Mouse (Mus musculus) ZHBTc4 (cell line): Measurements from ENCODE around the gene Spg21.
A peak's percentile ranks its signal among the peaks of the same experiment; 100 is the strongest.

ENCODE experiments used
- DNase-seq: peaks from one replicate; pipeline ENCODE4 v3.0.0-alpha.2; 2011; ENCODE audit warnings: low read depth, low spot score

Gene Spg21

DNA sequence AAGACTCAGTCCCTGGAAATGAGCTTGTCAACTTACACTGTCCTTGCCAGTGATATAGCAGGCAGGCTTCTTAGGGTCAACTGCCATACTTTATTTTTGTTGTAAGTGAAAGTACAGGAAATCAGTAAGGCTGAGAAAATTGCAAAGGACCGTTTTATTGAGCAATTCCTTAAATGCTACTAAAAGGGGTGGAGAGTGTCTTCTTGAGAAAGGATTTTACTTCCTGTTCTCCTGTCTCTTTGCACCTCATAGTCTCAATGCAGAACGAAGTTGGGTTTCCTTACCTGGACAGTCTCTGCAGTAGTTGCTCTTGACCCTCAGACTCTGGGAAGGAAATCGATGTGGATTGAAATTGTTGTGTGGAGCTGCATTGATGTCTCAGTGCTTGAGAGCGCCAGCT, 12.0 kb downstream of the Spg21 start:
- no peak for DNase-seq

DNA sequence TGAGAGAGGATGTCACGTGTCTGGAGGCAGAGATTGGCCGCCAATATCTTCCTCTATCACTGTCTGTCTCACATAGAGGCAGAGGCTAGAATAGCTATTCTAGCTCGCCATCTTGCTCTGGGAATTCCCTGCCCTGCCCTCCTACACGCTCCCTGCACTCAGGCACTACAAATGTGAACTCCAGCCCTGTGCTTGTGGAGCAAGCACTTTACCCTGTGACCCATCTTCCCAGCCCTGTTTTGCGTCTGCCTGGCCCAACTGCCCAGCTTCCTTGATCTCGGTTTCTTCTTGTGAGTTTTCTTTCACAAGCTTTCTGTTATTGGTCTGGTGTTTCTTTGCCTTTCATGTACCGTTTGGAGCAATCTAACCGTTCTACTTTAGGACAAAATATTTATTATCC, 18.4 kb downstream of the Spg21 start:
- DNase-seq, result no peak

DNA sequence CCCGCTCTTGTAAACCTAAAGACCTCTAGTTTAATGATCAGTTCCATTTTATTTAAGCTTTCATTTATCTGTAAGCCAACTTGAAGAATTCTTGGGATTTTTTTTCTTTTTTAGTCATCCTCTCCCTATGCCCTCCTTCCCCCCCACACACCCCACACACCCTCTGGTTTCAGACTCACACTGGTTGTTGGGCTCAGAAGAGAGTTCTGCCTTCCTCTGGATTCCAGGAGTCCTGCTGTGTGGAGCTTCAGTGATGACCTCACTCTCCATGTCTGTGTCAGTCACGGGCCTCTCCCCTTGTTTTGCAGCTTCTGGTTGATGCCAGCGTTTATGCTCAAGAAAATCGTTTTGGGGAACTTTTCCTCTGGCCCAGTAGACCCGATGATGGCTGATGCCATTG, 19.3 kb downstream of the Spg21 start:
- no peak for DNase-seq

DNA sequence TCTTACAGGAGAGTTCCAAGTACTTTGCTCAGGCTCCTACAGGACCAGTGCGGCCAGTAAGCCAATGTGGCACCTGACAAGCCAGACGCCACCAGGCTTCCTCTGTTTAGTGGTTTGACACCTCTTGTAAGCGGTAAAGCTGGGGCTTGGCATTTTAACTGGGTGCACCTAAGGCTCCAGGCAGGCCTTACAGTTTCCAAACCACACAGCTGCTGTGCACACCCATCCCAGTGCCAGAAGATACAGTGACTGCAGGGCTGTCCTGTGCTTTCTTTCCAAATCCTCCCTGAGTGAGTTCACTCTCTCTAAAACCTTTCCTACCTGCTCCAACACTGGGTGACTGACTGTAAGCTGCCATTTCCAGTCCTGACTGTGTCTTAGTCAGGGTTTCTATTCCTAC, 30.7 kb downstream of the Spg21 start:
- DNase-seq, result no peak

DNA sequence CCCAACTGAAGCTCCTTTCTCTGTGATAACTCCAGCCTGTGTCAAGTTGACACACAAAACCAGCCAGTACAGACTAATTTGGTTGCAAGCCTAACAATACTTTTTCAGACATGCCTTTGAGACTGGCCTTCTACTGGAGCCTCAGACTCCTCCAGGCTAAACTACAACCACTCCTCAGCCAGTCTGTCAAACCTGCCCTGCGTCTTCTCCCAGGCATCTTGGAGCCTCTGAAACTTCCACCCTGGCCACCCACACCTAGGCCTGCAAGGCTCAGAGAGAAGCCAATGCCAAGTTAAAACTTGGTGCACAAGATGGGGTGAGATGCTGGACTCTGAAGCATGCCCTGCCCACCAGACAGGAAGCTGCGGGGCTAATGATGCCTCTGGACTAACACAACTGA, 31.6 kb downstream of the Spg21 start:
- no peak for DNase-seq

DNA sequence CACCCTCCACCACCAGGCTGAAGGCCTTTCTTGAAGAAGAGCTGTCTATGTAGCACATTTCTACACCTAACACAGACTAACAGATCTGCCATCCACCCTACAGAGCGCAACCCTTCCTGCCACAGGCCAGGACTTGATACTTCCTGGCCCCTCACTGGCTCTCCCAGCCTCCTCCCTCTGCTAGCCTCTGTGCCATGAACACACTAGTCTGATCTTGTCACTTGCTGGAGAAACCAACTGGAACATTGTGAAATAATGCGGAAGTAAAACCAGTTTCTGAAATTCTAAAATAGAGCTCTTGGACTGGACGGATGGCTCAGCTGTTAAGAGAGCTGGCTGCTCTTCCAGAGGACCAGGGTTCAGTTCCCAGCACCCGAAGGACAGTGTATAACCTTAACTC, 32.1 kb downstream of the Spg21 start:
- DNase-seq, result no peak

DNA sequence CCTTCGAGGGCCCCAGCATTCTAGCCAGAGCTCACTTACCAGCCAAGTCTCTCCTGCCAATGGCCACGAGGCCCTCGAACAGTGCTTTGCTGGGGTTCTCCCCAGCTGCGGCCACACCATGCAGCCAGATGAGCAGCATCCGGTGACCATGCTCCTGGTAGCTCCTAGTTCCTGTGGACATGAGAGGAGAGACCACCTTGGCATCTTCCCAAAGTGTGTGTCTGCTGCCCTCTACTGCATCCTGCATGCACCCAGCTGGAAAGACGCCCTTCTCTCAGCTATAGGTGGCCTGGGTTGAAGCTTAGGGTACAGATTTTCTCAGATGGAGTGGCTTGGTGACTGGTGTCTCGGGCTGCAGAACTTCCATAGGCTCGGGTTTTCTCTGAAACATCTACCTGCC, 41.4 kb downstream of the Spg21 start:
- no peak for DNase-seq

DNA sequence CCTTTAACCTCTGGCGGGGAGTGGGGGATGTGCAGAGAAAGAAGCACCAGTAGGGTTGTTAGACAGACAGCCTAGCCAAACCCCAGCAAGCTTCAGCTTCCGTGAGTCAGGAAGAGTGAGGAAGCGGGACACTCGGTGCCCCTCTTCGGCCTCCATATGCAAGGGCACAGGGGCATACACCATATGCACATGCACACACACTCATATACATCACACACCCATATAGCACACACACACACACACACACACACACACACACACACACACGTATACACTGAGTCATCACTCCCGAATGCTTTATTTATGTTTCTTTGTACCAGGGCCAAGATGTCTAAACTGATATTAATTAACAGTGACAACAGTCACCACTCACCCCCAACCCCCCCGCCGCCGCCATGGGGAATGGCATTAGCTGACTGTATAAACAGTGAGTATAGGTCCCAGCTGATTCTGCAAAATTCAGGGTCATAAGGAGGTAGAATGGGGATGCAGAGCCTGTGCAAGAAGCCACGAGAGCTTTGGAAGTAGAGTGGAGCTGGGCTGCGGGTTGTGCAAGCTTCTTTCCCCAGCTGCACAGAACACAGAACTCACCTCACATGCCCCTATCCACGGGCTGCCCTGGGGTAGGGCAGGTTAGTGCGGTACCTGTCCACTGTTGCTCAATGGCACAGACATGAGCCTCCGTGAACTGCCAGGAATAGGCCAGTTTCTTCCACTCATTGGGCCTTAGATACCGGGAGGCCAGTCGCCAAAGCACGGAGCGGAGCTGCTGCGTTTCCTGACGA, 42.2 kb downstream of the Spg21 start:
- no peak for DNase-seq

DNA sequence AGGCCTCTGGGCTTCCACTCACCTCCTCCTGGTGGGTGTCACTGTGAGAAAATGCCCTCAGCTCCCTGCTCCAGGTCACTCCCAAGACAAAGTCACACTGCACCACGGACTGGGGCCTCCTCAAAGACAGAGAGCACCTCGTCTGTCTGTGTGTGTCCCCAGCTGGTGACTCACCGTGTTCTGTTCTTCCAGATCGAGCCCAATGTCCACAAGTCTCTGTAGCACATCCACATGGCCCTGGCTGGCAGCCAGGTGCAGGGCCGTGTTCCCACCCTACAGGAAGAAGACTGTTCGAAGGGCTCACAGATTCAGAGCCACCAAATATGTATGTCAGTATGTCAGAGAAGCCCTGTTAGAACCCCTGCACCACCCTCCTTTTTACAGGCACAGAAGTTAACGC, 47.7 kb downstream of the Spg21 start:
- no peak for DNase-seq

DNA sequence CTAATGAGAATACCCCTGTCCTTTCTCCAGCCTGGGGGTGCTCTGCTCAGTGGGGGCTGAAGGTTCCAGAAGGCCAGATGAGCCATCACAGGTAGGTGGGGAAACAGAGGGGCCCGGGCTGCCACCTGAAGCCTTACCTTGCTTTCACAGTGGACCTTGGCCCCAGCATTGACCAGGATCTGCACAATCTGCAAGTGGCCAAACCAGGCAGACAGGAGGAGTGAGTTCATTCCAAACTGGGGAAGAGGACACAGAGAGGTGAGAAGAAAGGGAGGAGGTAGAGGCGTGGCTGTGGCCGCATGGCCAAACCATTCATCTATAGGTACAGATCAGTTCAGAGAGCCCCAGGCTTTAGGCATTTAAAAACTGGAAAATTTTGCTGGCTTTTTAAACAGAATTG, 51.8 kb downstream of the Spg21 start:
- no peak for DNase-seq

DNA sequence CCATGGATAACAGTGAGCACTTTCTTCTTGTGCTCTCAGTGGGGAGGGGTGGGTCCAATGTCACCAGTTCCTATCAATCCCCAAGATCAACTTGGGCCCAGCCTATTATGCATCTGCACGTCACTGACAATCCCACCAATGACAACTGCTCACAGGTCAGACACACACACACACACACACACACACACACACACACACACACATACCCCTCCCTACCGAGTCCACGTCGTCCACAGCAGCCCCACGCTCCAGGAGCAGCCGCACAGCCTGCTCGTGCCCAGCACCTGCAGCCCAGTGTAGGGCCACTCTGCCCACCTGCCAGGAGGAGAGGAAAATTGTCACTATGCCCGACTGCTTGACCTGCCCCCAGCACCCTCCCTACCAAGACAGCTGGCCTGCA, 53.7 kb downstream of the Spg21 start:
- no peak for DNase-seq

DNA sequence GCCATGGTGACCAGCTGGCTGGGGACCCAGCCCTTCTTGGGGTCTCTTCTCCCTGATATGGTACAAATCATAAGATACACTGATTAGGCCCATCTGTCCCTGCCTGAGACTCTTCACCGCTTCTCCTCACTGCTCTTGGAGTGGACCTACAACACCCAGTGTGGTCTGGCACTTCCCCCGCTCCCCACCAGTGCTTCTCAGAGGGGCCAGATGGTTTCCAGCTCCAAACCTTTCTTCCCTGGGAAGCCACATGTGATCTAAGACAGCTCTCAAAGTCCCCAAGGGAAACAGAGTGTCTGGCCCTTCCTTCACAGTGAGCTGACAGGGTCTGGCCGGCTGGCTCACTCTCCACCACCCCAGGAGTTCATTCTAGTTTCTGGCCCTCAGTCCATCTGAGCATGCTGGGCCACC, 54.1 kb downstream of the Spg21 start:
- DNase-seq, result no peak

DNA sequence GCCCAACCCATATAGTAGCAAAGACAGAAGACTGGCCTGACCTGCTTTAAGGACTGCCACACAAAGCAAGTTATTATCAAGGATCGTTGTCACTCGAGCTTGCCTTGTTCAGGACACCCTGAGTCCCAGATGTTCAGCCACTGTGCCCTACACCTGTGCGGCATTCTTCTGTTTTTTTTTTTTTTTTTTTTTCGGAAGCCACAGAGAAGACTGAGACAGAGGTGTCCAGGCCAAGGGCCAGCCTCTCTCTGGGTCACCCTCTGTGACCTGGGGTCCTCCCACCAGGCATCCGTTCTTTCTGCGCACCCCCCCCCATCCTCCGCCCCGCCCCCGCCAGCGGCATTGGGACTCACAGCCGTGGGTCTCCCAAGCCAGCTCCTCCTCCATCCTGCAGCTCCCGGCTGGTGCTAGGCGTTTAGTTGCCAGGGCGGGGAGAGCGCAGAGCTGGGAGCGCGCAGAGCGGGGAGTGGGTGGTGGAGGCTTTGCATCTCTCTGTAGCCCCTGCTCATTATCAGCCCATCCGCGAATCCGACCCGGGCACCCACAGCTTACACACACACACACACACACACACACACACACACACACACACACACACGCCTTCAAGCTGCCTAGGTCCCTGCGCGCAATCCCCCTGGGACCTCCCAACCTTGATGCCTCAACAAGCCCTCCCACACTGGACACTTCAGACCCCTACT, 59.2 kb downstream of the Spg21 start, which contains the start of gene Ankdd1a:
TSS of gene Ankdd1a (minus strand) at position 387 of the 698 bp plus-strand sequence.
- DNase-seq, result peak; percentile 62

DNA sequence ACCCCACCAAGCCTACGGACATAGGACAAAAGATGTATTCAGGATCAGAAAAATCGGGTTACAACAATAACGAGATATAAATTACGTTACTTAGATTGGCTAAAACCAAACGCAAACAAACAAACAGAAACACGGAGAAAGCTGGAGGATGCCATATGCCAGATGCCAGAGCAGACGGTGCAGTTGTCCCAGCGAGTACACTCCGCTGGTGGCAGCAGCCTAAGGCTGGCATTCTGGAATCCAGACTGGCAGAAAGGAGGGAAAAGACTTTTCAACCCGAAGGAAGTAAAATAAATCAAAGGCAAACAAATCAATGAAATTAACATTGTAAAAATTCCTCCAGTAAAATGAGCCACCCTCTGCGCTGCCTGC, 59.7 kb downstream of the Spg21 start:
- DNase-seq, result no peak

DNA sequence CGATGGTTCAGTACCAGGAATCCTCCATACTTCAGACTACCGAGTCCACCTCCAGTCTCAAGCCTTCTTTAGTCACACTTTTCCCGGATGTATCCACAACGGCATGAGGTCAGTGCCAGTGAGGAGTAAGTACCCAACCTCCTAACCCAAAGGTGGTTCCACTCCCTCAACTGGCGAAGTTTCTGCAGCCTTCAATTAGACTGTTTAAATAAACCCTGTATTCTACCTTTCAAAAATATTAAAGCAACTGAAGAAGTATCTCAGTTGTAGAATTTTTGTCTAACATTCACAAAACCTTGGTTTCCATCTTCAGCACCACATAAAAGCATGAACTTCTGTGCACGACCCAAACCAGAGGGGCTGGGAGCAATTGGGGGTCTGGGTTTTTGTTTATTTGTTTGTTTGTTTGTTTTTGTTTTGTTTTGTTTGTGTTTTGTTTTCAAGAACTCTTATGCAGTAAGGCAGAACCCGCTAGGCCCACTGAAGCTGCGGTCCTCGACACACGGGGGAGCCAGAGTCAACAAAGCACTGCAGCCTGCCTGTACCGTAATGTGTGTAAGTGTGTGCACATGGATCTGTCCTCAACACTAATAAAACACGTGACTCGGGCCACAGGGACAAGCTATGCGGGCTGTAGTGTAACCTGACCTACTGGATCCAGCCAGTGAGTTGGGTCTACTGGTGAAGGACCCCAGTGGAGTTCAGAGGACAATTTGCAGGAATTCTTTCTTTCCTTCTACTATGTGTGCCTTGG, 63.0 kb downstream of the Spg21 start:
- peak; percentile 91 for DNase-seq

DNA sequence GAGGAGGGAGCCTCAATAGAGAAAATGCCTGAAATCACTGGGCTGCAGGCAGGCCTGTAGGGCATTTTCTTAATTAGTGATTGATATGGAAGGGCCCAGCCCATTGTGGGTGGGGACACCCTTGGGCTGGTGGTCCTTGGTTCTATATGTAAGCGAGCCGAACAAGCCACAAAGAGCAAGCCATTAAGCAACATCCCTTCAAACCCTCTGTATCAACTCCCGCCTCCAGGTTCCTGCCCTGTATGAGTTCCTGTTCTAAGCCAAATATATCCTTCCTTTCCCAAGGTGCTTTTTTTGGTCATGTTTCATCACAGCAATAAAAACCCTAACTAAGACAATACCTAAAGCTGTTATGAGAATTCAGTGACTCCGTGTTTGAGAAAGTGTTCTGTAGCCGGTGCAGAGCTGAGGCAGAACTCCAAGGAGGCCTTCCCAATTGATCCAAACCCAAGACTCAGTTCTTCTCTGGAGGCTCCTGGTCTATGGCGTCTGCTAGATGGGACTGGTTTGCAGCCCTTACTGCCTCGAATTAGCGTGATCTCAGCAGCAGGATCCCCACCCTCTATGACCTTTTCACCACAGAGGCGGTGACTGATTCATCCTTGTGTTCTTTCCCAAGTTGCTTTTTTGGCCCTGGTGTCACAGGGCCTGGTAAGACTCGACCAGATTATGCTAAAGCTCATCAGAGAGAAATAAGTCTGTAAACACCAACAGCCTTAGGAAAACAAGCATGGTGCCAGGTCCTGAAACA, 64.9 kb downstream of the Spg21 start:
- DNase-seq, result no peak

DNA sequence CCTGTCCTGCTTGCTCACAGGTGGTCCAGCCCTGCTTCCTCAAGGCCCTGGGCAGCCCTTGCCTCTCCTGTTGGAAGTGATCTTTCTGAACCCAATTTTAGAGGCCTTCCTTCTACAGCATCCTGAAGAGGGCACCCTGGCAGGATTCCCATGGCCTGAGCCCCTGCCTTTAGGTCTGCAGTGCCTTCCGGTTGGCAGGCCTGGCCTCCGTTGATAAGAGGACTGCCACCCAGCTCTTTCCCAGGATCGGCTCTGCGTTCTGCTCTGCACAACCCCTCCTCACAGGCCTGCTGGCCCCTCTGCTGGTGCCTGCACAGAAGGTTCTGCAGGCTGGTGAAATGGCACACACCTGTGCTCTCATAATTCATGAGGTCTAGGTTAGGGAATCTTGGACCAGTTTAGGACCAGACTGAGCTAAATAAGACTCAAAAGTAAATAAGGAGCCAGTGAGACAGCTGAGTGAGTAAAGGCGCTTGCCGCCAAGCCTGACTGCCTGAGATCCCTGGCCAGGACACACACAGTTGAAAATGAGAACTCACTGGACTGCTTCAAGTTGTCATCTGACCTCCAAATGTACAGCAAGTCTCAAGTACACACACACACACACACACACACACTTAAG, 67.8 kb downstream of the Spg21 start:
- no peak for DNase-seq

DNA sequence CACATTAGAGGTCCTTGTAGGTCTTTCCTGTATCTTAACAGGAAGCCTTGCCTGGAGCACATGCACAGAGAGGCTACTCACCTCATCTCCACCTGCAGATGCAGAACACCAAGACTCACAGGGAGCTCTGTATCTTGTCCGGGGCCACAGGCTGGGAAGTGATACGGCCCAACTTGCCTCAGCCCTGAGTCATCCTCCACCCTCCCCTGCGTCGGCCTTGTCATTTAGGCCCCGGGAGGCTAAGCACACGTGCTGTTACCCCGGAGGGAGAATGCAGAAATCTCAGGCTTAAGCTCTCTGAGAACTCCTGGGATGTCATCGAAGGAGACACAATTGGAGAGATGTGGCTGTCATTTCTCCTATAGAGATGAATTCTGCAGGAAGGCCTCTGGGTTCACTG, 68.9 kb downstream of the Spg21 start:
- DNase-seq, result no peak

DNA sequence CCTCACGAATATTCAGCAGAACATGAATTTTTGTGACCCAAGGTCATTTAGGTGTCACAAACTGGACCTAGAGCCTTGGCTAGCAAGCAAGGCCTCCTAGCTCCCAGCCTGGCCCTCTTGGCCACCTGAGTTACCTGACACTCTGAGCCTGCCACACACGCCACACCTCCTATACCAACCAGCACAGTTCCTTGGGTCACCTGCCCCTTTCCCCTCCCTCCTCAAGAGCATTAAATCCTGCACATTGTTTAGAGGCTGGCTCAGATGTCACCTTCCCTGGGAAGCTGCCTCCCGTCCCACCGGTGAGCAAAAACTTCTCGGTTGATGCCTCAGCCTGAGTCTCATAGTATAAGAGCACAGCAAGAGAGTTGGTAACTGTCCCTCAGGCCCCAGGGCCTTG, 70.5 kb downstream of the Spg21 start:
- DNase-seq, result no peak

DNA sequence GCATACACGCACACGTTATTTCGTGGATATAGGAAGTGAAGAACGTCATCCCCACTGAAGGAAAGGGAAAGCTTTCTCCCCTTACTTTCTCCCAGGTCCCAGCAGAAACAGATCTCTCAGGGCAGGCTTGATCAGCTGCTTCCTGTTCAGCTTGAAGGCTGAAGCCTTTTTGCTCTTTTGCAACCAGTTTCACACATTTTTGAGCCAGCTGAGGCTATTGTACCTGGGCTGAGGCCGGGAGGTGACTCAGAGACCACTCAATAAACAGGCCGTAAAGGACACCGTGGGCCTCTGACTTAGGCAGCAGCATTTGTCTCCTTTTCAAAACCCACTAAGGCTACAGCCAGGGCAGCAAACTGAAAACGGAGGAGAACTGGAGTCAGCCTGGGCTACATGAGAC, 72.2 kb downstream of the Spg21 start:
- DNase-seq, result no peak

DNA sequence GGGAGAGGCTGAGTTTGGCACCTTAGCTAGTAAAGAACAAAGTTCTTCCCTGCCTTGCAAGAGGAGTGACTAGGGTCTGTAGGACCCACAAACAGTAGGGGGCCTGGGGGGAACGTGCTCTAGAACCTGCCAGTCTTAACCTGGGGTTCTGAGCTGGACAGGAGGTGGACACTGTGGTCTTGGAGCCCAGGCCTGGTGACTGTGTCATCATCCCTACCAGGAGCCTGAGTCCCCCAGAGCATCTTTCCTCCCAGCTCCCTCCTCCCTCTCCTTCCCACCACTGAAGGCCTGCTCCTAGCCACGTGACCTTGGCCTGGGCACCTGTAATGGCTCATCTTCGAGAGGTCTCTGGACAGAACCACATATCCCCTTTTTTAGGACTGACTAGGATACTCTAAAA, 73.4 kb downstream of the Spg21 start:
- no peak for DNase-seq
